18 mouse cellular contexts compared by ENCODE assay signal in the genomic region with DNA sequence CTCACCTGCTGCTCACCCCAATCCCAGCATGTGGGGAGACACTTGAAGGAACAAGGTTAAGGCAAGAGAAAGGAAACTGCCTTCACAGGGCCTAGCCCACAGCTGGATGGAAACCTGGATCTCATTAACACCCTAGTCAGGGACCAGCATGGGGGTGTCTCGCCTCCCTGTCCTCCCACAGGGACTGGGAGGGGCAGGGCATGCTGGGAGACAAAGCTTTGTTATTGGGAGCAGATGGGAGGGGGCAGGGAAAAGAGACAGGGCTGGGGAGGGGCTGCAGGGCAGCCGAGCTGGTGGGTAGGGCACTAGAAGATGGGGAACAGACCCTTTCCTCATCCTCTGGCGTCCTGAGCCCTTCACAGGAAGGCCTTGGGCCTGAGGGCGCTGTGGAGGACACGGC.
A peak's percentile ranks its signal among the peaks of the same experiment; 100 is the strongest.
DNase-seq lines count a peak whose midpoint lies in the region; ATAC-seq and TF ChIP-seq lines count a peak whose summit lies in the region.
"Had no signal": no experiment of that assay in that cellular context is flagged by ENCODE, and none has a peak within 500 bp of the region (broad histone marks: within the 10 kb centered on the region; RNA-seq: fewer than 3 reads in every experiment).

No protein-coding gene starts in this region.

- no peak for TF ChIP-seq EP300 in heart, adult 2 months (IDR thresholded peaks at IDR 0.05; ENCODE audit: insufficient read depth, low read depth, low read length)

- no peaks in the 10 kb centered on the region for H3K79me2 ChIP-seq in heart, adult 2 months (replicated peaks; ENCODE audit: control insufficient read depth, insufficient read depth, low read length)

- peak in 1 of 2 experiments; percentile 19 for DNase-seq in heart, adult 2 months
- DNase-seq in heart, adult 9 months (ENCODE audit: low spot score in 2 of 2): no peak
- DNase-seq in 3T3-L1 (ENCODE audit: low read depth, low spot score): peak; percentile 31
- peak; percentile 20 for DNase-seq in embryo, embryonic 10 days (ENCODE audit: low spot score)
- DNase-seq in layer of hippocampus, postnatal 36 days: no peak
- DNase-seq in right cerebral cortex, postnatal 36 days (ENCODE audit: low spot score in 2 of 2): no peak
- DNase-seq: B cell, adult 2 months; gastrocnemius, postnatal 25 days; thymus, postnatal 4 days had no signal

- peaks cover 16% of the 10 kb centered on the region for H3K4me1 ChIP-seq in heart, adult 2 months (ENCODE audit: control insufficient read depth, insufficient read depth, low read length)
- peaks cover 56% of the 10 kb centered on the region for H3K4me1 ChIP-seq in embryonic facial prominence, embryonic 15.5 days
- H3K4me1 ChIP-seq: megakaryocyte, embryonic 14.5 days had no signal

- intact Hi-C loops in heart, adult 2 months (cut with DNase I): loop anchor here (5.0 kb wide), 1 partner anchor 71 kb away; no protein-coding TSS in a partner anchor

- TF ChIP-seq POLR2A in heart, adult 2 months (IDR thresholded peaks at IDR 0.05; ENCODE audit: insufficient read depth, low read depth, low read length): no peak

- ATAC-seq in embryonic facial prominence, embryonic 15.5 days (ENCODE audit: insufficient number of reproducible peaks, low FRiP score, low TSS enrichment, low read depth): 0 out of 2 replicates have a peak, but pooled peaks have one; percentile 6
- no peak for ATAC-seq in megakaryocyte, adult 5-6 weeks (ENCODE audit: poor library complexity, severe bottlenecking)
- ATAC-seq: activated CD4-positive, CD25-positive, alpha-beta regulatory T cell, adult 4 months; forebrain, embryonic 14.5 days had no signal

- no peaks in the 10 kb centered on the region for H3K9me3 ChIP-seq in embryonic facial prominence, embryonic 15.5 days (replicated peaks)
- H3K9me3 ChIP-seq: G1E; hindbrain, embryonic 15.5 days; lung, embryonic 15.5 days; megakaryocyte, embryonic 14.5 days had no signal

- WGBS in heart, adult 2 months: 42% methylated on average over 5 of the region's 5 CpGs
- 16% methylated on average over 5 of the region's 5 CpGs for WGBS in embryonic facial prominence, embryonic 15.5 days

- H3K27me3 ChIP-seq in heart, adult 2 months (ENCODE audit: control insufficient read depth, insufficient read depth, low read length): no peaks in the 10 kb centered on the region
- no peaks in the 10 kb centered on the region for H3K27me3 ChIP-seq in embryonic facial prominence, embryonic 15.5 days
- H3K27me3 ChIP-seq: hindbrain, embryonic 15.5 days; lung, embryonic 15.5 days had no signal

- no peak overlapping the region for H3K4me2 ChIP-seq in embryonic facial prominence, embryonic 15.5 days (replicated peaks)
- H3K4me2 ChIP-seq: hindbrain, embryonic 15.5 days; liver, embryonic 11.5 days; lung, embryonic 15.5 days had no signal

- H3K36me3 ChIP-seq in heart, adult 2 months (ENCODE audit: control insufficient read depth, insufficient read depth, low read length): no peaks in the 10 kb centered on the region
- H3K36me3 ChIP-seq in embryonic facial prominence, embryonic 15.5 days: no peaks in the 10 kb centered on the region
- H3K36me3 ChIP-seq: G1E; hindbrain, embryonic 15.5 days; lung, embryonic 15.5 days had no signal

- peak overlapping the region; percentile 90 for H3K27ac ChIP-seq in heart, adult 2 months
- no peak overlapping the region for H3K27ac ChIP-seq in embryonic facial prominence, embryonic 15.5 days (replicated peaks)
- H3K27ac ChIP-seq: hindbrain, embryonic 15.5 days; lung, embryonic 15.5 days had no signal

- H3K4me3 ChIP-seq in heart, adult 2 months: no peak overlapping the region
- H3K4me3 ChIP-seq in embryonic facial prominence, embryonic 15.5 days (replicated peaks): no peak overlapping the region
- H3K4me3 ChIP-seq: hindbrain, embryonic 15.5 days; lung, embryonic 15.5 days; megakaryocyte, embryonic 14.5 days had no signal

- H3K9ac ChIP-seq in heart, adult 2 months (ENCODE audit: low read depth, low read length): no peak overlapping the region
- no peak overlapping the region for H3K9ac ChIP-seq in embryonic facial prominence, embryonic 15.5 days
- H3K9ac ChIP-seq: hindbrain, embryonic 15.5 days; lung, embryonic 15.5 days had no signal

- no peak for TF ChIP-seq CTCF in heart, adult 2 months (IDR thresholded peaks at IDR 0.05)

Comparison
In these comparisons a context has a peak if more than half of its experiments do, and no peak if none do; other contexts are left out.
1. DNase-seq: peak in 3T3-L1 (single experiment) and embryo, embryonic 10 days (single experiment); none in heart, adult 9 months (0 of 2), layer of hippocampus, postnatal 36 days (0 of 2) and right cerebral cortex, postnatal 36 days (0 of 2).